Mouse (Mus musculus) spleen, adult 2 months (tissue): ENCODE results near the gene Zfp553. TPM values are rescaled to one million over a fixed set of nuclear protein-coding genes. Genes with fewer than 3 reads are reported as not detected.
A peak's percentile ranks its signal among the peaks of the same experiment; 100 is the strongest.

Experiments
- DNase-seq, 2 experiments: peaks; one replicate each; pipeline versions ENCODE4 v3.0.0 to v3.0.0-alpha.2; 2012 to 2021; ENCODE audit warnings: low spot score in 2 of 2, low read depth in 1 of 2
- H3K27ac ChIP-seq: fragments of 200-500 bp; 2 replicates; pipeline ENCODE4 v1.5.1; 2012; ENCODE audit warnings: low read length, inconsistent platforms; ENCODE audit not compliant: insufficient read depth
- H3K27me3 ChIP-seq: fragments of 200-500 bp; 2 replicates; pipeline ENCODE4 v1.6.1; 2012; ENCODE audit warnings: mild to moderate bottlenecking, moderate library complexity, low read length, inconsistent platforms; ENCODE audit not compliant: control insufficient read depth, insufficient read depth
- H3K36me3 ChIP-seq: fragments of 200-500 bp; 2 replicates; pipeline ENCODE4 v1.6.1; 2012; ENCODE audit warnings: mild to moderate bottlenecking, low read length, inconsistent platforms; ENCODE audit not compliant: control insufficient read depth, insufficient read depth
- H3K4me1 ChIP-seq: fragments of 200-500 bp; 2 replicates; pipeline ENCODE4 v1.6.1; 2011; ENCODE audit warnings: inconsistent platforms; ENCODE audit not compliant: control insufficient read depth, insufficient read depth, insufficient read length
- H3K4me3 ChIP-seq: fragments of 200-500 bp; 2 replicates; pipeline ENCODE4 v1.5.1; 2011; ENCODE audit warnings: mild to moderate bottlenecking, inconsistent platforms; ENCODE audit not compliant: insufficient read depth, insufficient read length; ENCODE audit errors: extremely low read depth
- CTCF ChIP-seq: fragments of 200-500 bp; IDR thresholded peaks from 2 replicates; pipeline ENCODE4 v1.5.1; 2011; ENCODE audit warnings: mild to moderate bottlenecking, inconsistent platforms; ENCODE audit not compliant: insufficient read depth, insufficient read length, insufficient replicate concordance; ENCODE audit errors: extremely low read depth
- POLR2A ChIP-seq: fragments of 200-500 bp; IDR thresholded peaks from 2 replicates; pipeline ENCODE4 v1.6.1; 2011; ENCODE audit warnings: low read depth, low read length, inconsistent platforms
- WGBS: fragments of 180-500 bp; shearing (Covaris S2); methylation state at CpG from one replicate; pipeline ENCODE4 v1.1.7; 2018; 5-methylcytosine and 5-hydroxymethylcytosine counted together
- polyA plus RNA-seq: library from polyadenylated mRNA; depleted of rRNA; stranded (reverse); fragments of >200 nt; gene quantifications from 2 replicates; pipeline ENCODE4 v1.2.3, GENCODE M21; 2012

Gene Zfp553
- polyA plus RNA-seq, 1 experiment = 9.2 TPM

DNA sequence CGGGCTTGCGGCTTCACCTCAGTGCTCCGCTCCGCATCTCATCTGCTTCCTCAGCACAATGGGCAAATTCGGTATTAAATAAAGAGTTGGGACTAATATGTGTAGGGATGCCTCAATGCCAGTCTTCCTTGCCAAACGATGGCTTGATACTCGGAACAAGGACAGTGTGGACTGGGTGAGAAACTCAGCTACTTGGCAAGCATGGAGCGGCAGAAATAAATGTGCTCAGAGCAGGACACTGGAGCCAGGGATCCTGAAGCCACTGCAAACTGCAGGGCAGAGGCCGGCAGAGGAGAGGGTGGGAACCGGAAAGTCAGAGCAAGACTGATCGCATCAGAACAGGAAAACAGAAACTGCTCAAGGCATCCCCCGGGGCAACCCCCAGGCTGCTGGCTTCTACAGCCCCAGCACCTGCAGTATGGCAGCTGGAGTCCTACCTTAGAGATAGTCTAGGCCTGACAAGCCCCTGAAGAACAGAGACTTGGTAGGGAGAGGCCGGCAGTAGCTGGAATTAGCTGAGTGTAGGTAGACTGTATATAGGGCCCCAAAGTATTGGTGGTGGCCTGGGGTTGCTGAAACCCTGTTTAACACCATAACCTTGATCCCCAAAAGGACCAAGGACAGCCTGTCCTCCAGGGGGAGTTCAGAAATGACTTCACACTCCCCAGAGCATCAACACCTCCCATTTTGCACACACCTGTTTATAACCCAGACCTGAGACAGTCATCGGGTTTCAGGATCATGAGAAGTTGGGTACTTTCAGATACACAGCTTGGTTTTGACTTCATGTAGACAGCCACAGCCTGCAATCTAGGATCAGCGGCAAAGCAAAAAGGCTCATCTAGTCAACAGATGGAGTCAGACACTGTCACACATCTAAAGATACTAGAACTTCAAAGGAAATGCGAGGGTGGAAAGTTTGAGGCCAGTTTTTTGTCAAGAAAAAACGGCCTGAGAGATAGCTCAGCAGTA lies 44.3 kb upstream of the Zfp553 start:
- Histone ChIP-seq H3K27me3 (no peaks in the 10 kb centered on the region), H3K4me1 (peaks cover 6% of the 10 kb centered on the region; the same call in 1 of the 2 replicates), H3K4me3 (no peak overlapping the region), H3K27ac (peak overlapping the region; percentile 51), H3K36me3 (peaks cover 19% of the 10 kb centered on the region)
- TF ChIP-seq POLR2A = no peak
- TF ChIP-seq CTCF = no peak
- WGBS = 46% methylated on average over 17 of the region's 17 CpGs
- DNase-seq = no peak

DNA sequence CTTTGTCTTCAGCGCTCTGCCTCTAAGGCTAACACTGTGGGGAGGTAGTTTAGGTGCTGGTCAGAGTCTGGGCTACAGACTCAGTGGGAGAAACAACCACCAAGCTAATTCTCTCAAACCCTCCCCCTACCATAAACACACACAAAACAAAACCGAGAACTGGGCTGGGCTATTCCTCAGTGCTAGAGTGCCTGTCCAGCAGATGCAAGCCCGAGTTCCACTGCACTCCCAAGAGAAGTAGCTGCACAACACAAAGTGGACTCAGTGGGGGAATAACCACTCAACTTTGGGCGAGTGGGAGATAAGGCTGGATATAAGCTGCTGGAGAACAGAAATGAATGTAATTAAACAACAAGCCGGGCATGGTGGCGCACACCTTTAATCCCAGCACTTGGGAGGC lies 42.2 kb upstream of the Zfp553 start:
- Histone ChIP-seq H3K27ac (no peak overlapping the region), H3K4me1 (peaks cover 9% of the 10 kb centered on the region; the same call in 1 of the 2 replicates), H3K4me3 (no peak overlapping the region), H3K36me3 (peaks cover 25% of the 10 kb centered on the region), H3K27me3 (no peaks in the 10 kb centered on the region)
- no peak for TF ChIP-seq POLR2A
- TF ChIP-seq CTCF = no peak
- 85% methylated on average over 6 of the region's 6 CpGs for whole genome bisulfite sequencing
- no peak for DNase-seq

- peaks cover 13% of the 10 kb centered on the region; the same call in 1 of the 2 replicates for H3K4me1 ChIP-seq
- H3K4me3 ChIP-seq = no peak overlapping the region
- TF ChIP-seq CTCF = no peak
- TF ChIP-seq POLR2A = no peak
- no peak for DNase-seq
- H3K27me3 ChIP-seq = no peaks in the 10 kb centered on the region
- peaks cover 25% of the 10 kb centered on the region for H3K36me3 ChIP-seq
- 95% methylated on average over 5 of the region's 5 CpGs for WGBS
- H3K27ac ChIP-seq = no peak overlapping the region
These were observed 39.9 kb upstream of the Zfp553 start for GRCm38 (mm10) chr7:127192989-127193388.

DNA sequence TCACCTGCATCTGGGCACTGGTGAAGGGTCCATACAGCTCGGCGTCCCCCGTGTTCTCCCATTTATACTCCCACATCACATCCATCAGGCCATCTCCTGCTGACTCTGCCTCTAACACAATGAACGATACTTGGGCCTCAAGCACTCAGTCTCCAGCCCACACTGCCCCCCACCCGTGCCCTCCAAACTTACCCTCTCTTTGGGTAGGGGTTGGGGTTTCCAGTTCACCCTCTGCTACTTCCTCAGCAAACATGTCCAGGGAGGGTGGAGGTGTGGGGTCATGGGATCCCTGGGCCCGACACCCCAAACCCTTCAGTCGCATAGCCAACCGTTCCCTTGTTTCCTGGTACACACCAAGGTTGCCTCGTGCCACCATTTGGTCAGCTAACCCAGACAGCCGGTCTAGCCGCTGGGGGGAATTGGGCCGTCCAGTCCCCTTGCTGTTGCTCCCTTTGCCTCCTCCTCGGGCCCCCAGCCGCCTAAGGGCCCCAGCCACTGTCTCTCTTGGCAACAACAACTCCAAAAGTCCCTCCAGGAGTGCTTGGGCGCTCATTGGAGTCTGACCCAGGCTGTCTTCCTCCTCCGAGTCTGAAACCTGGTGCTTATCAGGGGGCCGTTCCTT lies 38.7 kb upstream of the Zfp553 start:
- Histone ChIP-seq H3K27ac (no peak overlapping the region), H3K27me3 (no peaks in the 10 kb centered on the region), H3K4me1 (peaks cover 9% of the 10 kb centered on the region; the same call in 1 of the 2 replicates), H3K4me3 (no peak overlapping the region), H3K36me3 (peaks cover 36% of the 10 kb centered on the region)
- TF ChIP-seq POLR2A = no peak
- 96% methylated on average over 17 of the region's 17 CpGs for WGBS
- no peak for DNase-seq

DNA sequence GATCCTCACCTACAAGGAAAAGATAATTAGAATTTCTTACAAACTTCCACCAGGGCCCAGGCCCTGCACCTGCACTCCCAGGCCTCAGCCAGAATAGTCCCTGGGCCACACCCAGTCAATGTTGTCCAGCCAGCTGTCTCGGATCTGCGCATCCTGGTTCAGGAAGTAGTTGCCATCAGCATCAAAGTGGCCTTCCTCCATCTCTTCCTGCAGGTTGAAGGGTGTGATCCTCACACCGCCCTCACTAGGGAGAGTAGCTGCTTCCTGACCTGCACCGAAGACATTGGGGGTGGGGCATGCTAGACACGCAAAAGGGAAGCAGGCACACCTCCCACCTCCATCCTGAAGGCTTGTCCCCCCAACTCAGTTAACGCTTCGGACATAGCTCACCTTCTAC lies 38.2 kb upstream of the Zfp553 start:
- H3K27me3 ChIP-seq = no peaks in the 10 kb centered on the region
- peaks cover 41% of the 10 kb centered on the region for H3K36me3 ChIP-seq
- 52% methylated on average over 7 of the region's 7 CpGs for WGBS
- H3K4me3 ChIP-seq = no peak overlapping the region; the same call in 1 of the 2 replicates
- TF ChIP-seq CTCF = no peak
- TF ChIP-seq POLR2A = no peak
- DNase-seq = no peak
- peaks cover 9% of the 10 kb centered on the region; the same call in 1 of the 2 replicates for H3K4me1 ChIP-seq
- H3K27ac ChIP-seq = no peak overlapping the region

- H3K27ac ChIP-seq = peak within 1 kb of the TSS; percentile 79
- peaks cover 9% of the 10 kb centered on the region; the same call in 1 of the 2 replicates for H3K4me1 ChIP-seq
- H3K27me3 ChIP-seq = no peaks in the 10 kb centered on the region
- TF ChIP-seq CTCF (no peak), POLR2A (peak; percentile 10; the same call in 1 of the 2 replicates)
- peak within 1 kb of the TSS; percentile 82 for H3K4me3 ChIP-seq
- H3K36me3 ChIP-seq = peaks cover 48% of the 10 kb centered on the region
- WGBS = under 1% methylated on average over 51 of the region's 51 CpGs
- DNase-seq = peak; percentile 93 to 96
These were observed 37.1 kb upstream of the Zfp553 start, which contains the start of gene Cd2bp2 for GRCm38 (mm10) chr7:127195544-127196295. Gene Cd2bp2 (minus strand): TSS chr7:127196050.
